Mouse (Mus musculus) CD4-positive, CD25-positive, alpha-beta regulatory T cell, adult 4 months (primary cell): ENCODE measurements at regions not wholly inside any gene's neighbourhood (a gene's known extent, or its start where the extent isn't known, plus 50 kb on each side); places are given as distances from the start of the nearest gene placed in this dataset.
A peak's percentile ranks its signal among the peaks of the same experiment; 100 is the strongest.
"Not testable (repeated sequence)": the region's sequence is repeated elsewhere in the genome, so short reads cannot be mapped to it uniquely, and the experiment has no call there.

Source experiments
- ATAC-seq: one replicate; pipeline ENCODE4 v1.8.0; 2017

- ATAC-seq: no peak
These were observed 1976.8 kb upstream of the G6pd2 start for GRCm38 (mm10) chr5:59831836-59832235.

- no peak for ATAC-seq
These were observed 1962.9 kb upstream of the G6pd2 start for GRCm38 (mm10) chr5:59845745-59846144.

- ATAC-seq: no peak
These were observed 1961.0 kb upstream of the G6pd2 start for GRCm38 (mm10) chr5:59847643-59848042.

GRCm38 (mm10) chr5:59893952-59894724 lies 1914.5 kb upstream of the G6pd2 start:
- ATAC-seq: no peak

GRCm38 (mm10) chr5:59921910-59922309 lies 1886.7 kb upstream of the G6pd2 start:
- ATAC-seq: no peak

GRCm38 (mm10) chr5:59940861-59941260 lies 1867.8 kb upstream of the G6pd2 start:
- ATAC-seq: no peak

GRCm38 (mm10) chr5:59945761-59946160 lies 1862.9 kb upstream of the G6pd2 start:
- ATAC-seq: no peak

- no peak for ATAC-seq
These were observed 1860.6 kb upstream of the G6pd2 start for GRCm38 (mm10) chr5:59947831-59948568.

GRCm38 (mm10) chr5:59956240-59956639 lies 1852.4 kb upstream of the G6pd2 start:
- not testable (repeated sequence) for ATAC-seq

GRCm38 (mm10) chr5:59996698-59997097 lies 1811.9 kb upstream of the G6pd2 start:
- ATAC-seq: no peak

GRCm38 (mm10) chr5:60042603-60043175 lies 1765.9 kb upstream of the G6pd2 start:
- peak; percentile 100 for ATAC-seq

- ATAC-seq: no peak
These were observed 1759.6 kb upstream of the G6pd2 start for GRCm38 (mm10) chr5:60049053-60049452.

GRCm38 (mm10) chr5:60061178-60061577 lies 1747.4 kb upstream of the G6pd2 start:
- ATAC-seq: no peak
